Mouse (Mus musculus): ENCODE measurements around the gene Nxph1.

The Nxph1 gene

DNA sequence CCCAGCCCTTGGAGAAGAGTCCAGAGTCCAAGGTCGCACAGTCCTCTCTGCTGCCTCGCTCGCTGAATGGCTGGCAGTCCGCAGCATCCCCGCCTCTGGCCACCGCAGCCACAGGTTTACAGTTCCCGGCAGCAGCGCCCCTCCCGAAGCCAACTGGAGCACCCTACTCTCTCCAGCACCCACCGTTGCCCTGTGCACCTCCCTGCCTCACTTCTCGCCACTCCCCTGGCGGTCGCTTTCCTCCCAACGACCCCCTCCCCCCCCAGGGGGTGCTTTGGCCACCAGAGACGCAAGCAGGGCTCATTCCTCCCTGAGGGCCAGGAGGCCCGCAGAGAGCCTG lies at the start of gene Nxph1:
Gene Nxph1, plus strand, starts transcription at position 301 of the 340 bp plus-strand sequence.
- no peak for DNase-seq (ENCODE audit: extremely low spot score, low spot score)

DNA sequence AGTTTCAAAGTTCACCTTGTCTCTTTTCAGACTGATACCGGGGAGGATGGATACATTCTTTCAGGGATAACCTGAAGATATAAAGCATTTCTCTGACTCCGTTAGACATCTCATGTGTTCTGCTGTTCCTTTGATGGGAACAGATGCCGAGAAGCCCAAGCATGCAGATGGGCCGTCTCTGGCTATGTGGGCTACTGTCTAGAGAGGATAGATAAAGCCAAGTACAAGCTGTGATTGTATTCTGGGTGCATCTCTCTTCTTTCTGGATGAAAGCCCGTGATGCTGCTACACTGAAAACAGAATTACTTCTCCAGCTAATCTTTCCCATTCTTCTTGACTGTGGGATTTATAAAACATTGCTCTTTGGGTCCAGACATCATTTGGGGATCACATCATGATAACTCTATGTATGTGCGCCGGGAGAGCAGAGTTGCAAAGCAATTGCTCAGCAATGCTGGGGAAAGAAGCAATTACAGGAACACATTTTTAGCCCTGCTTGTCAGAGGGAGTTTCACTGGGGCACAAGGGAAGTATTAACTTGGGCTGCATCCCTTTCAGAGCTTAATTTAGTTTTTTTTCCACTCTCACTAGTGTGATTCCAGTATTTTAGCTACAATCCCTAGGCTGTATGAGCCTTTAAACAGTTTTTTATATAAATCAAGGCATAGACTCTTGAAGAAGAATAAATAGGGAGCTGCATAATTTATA lies 48.1 kb upstream of the Nxph1 start:
- DNase-seq (ENCODE audit: extremely low spot score, low spot score), result no peak

DNA sequence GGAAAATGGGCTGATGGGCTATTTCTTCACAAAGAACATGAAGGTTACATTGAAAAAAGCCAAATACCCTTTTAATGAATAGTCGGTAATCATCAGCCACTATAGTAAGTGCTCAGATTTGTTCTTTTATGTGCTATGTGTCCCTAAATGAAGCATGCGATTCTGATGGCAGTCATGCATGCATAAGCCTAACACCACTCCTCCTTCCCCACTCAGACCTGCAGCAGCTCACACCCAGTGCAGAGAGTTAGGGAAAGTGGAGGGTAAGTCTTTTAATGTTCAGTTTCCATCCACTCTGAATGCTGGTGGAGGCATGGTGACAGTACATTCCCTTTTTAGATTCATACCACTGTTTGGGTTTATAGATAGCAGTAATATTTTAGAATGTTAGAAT lies 47.5 kb upstream of the Nxph1 start:
- DNase-seq (ENCODE audit: extremely low spot score, low spot score), result no peak

DNA sequence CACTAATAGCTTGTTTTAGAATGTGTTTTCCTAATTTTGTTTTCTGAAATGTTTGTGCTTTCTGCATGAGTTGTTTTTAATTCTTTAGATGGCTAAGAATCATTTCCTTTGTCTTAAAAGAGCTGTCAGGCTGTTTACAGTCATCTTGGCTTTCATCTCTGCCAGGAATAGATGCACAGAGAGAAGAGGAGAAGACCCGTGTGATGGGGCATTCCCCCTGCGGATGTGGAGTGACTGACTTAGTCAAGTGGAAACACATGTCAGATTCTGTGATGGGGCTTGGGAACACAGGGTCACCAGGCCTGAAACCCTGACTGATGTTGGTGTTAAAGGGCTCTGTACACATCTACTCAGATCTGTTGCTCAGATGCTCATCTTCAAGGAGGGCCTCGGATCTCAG lies 40.3 kb upstream of the Nxph1 start:
- no peak for DNase-seq (ENCODE audit: extremely low spot score, low spot score)

DNA sequence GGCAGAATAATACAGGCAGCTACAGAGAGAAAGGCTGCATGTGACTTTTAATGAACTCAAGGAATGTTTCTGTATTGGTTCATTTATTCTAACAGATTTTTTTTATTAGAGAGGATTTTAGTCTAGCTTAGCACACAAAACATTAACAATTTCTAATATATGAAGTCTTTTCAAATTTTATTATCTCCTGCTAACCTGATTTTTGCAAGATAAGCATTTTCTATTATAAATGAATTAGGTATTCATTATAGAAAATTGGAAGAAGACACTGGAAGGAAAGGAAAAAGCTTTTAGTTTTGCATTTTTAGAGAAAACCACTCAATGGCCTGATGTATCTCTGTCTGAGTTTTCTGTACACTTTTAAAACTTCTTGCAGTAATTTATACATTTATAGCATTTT lies 34.8 kb upstream of the Nxph1 start:
- DNase-seq (ENCODE audit: extremely low spot score, low spot score), result no peak

DNA sequence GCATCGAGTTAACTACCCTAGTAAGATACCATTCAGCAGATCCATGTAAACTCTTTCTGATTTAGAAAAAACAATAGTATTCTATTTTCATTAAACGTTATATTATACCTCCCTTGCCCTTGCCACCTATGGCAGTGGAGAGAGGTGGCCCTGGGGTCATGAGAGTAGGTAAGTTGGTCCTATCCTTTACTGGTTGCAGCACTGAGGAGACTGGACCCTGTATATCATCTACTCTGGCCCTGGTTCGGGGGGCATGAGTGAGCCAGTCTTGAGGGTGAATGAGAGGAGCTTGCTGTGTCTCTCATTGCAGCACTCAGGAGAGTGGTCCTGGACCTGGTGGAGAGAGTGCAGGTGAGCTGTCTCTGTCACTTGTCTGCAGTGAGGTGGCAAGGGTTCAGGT lies 33.5 kb upstream of the Nxph1 start:
- DNase-seq (ENCODE audit: extremely low spot score, low spot score), result no peak

DNA sequence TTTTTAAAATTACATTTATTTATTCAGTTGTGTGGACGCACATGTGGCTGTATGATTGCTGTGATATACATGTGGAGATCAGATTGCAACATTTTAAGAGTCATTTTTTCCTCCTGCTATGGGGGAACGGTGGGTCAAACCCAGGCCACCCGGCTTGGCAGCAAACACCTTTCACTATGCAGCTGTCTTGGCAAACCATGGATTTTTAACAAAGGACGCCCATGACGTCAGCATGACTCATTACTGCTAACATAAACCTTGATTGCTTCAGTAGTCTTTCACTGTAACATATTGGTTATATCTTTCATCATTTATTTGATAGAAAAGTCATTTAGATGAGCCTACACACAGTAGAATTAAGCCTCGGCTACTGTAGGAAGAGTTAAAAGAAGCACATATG lies 23.8 kb upstream of the Nxph1 start:
- no peak for DNase-seq (ENCODE audit: extremely low spot score, low spot score)

DNA sequence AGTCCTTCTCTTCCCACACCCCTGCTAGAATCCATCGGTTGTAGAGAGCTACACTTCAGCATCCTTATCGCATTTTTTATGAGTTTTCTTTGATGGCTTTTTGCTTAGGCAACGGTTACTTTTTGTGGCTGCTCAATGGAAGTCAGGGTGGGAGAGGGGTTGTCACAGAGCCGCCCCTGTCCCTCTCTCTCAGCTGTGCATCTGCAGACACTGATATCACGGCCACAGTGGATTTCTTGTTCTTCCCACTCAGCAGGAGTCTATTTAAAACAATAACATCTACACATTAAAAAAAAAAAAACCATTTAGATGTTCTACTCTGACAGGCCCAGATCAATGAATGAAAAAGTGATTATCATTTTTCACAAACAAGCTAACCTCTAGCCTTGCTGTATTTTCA lies 13.0 kb upstream of the Nxph1 start:
- DNase-seq (ENCODE audit: extremely low spot score, low spot score), result no peak

DNA sequence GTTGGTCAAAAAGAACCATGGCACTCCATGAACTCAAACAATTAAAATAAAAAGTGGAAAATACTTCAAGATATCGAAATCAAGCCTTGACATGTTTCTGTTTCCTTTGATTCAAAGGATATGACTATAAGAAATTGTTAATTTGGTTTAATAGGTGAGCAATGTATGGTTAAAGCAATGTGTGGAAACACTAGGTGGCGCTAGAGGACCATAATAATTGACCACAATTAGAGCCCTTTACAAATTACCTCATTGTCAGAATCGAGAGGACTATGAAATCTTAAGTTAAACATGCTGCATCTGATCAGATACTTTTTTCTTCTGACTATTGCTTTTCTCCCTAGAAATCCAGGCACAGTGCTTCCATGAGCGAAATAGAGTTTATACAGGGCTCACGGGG lies 12.5 kb upstream of the Nxph1 start:
- DNase-seq (ENCODE audit: extremely low spot score, low spot score), result peak; percentile 33

DNA sequence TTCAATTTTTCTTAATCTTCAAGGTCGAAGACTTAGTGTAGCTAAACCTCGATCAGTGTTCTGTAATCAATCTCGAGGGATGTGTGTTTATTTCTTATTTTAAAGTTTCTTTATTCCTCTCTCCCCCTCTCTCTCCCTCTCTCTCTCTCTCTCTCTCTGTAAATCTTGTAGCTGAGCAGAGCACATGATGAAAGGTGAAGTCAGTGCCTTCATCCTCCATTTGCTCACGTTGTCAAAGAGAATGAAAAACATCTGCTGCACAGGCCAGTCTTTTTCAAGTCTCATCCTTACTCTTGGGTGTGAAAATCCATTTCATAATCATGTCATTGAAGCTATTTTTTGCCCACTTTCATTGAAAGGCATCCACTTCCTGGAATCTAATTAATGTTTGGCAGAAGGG lies 12.1 kb upstream of the Nxph1 start:
- DNase-seq (ENCODE audit: extremely low spot score, low spot score), result no peak

DNA sequence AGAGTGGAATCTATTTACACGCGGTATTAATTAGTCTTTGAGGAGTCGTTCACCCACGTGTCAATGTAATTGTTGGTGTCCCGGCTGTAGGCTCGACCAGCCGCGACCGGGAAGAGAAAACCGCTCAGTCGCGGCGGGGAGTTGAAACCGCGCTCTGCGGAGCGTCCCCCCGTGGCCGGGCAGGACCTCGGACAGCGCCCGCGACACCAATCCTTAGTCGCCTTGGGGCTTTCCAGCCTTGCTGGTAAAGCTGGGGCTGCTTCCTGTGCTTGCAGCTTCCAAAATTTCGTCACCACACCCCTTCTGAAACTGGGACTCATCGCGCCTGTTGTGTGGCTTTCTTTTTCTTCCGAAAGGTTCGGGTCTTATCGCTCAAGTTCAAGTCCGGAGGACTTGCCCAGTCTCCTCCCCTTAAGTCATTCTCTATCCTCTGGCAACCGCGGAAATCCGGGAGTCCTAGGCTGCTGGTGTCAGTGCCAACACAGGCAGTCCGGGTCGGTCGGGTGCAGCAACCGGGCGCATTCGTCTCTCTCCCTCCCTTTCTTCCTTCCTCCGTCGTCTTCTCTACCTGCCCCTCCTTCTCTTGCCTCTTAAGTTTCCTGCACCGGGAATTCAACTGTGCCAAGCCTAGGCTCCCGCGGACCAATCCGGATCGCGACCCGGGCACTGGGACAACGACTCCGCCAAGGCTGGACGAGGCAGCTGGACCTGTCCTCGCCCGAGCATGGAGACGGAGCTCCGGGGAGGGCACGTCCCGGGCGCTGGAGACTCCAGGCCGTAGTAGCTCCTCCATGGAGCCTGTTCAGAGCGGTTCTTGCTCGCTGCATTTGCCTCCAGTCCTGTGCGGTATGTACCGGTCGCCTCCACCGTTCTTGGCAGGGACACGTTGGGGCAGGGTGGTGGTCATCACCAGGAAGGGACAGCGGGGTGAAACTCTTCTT lies 510 bp downstream of the Nxph1 start:
- peak; percentile 74 for DNase-seq (ENCODE audit: extremely low spot score, low spot score)

DNA sequence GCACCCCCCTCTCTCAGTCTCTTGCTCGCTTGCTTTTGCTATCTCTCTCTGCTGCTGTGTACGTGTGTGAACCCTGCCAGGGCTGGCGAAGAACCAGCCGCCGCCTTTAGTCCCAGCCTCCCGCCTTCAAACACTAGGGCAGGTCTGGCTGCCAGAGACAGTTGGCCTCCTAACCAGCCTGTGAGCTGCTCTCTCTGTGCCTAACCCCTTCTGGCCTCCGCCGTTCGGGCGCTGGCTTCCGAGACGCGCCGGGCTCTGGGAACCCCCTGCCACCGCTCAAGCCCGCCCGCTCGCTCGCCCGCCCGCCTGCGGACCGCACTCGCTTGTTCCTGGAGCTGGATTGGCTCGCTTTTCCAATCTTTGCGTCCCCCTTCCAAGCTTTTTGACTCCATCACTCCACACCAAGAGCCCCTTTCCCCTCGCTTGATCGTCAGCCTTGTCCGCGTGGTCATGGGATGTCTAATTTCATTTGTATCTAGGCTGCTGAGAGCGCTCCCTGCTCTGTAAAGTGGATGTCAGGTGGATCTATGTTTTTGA lies 1.5 kb downstream of the Nxph1 start:
- DNase-seq (ENCODE audit: extremely low spot score, low spot score), result peak; percentile 60

DNA sequence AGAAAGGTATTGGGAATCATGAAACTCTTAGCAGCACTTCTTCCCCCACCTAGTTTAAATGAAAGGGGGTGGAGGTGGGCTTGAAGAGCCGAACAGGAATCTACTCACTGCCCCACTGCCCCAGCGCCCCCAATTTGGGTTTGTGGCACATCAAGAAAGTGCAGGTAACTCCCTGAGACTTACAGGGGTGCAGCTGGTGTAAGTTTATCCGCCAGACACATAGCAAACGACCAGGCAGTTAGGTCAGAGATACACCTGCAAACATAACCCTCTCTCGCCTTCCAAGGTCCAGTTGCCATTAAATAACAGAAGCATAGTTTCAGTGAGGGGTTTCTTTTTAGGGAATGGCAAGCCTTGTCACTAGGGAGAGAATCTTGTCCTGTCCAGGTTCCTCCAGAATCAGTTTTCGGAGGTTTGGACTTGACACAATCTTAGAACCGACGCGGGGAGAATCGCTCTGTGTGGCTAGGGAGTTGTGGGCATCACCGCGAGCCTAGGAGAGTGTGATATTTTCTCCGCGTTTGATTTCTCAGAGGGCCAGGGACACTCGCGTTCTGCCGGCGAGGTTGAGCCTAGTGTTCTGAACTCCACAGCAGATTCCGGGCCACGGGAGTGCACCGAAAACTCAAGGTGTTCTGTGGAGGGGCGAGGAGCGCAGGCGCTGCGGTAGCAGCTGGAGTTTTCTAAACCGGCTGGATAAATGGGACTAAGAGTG lies 2.5 kb downstream of the Nxph1 start:
- peak; percentile 29 for DNase-seq (ENCODE audit: extremely low spot score, low spot score)

DNA sequence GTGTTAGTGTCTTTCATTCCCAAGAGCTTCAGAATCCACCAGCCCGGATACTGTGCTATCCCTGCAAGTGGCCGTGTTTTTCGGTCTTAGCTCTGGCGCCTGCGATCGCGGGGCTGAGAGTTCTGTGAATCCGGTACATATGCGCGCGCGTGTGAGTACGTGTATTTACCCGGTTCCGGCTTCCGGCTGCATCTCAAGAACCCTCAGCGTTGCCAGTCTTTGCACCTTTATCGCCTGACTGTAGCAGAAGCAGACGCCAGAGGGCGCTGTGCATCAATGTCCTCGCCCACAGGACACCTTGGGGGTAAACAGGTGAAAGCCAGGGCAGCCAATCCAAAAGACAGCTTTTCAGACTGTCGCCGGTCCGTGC lies 3.1 kb downstream of the Nxph1 start:
- peak; percentile 79 for DNase-seq (ENCODE audit: extremely low spot score, low spot score)

DNA sequence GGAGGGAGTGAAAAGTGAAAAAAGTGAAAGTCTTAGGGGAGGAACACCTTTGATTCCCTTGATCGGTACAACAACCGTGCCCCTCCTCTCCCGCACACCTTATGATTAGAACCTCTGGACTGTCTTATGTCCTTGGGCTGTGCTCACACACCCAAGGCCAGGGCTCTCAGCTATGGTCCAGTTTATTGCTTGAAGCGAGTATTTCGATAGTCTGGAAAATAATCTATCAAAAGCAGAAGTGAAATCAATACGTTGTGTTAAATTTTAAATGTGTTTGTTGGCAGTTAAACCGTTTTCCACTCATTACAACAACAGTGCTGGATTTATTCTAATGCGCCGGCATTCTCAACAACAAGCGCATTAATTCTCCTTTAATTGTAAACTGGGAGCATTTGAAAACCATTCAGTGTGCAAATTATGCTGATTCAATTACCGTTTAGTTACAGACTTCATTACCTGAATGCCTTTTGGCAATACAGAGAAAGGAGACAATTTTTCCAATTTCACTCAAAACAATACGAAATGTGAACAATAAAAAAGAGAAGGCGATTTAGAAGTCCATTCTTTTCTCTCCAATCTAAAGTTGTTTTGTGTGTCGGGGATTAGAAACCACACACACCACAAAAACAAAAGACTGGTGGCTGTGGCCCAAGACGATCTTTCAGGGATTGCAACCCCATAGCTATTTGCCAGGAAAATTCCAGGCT lies 3.8 kb downstream of the Nxph1 start:
- DNase-seq (ENCODE audit: extremely low spot score, low spot score), result no peak

DNA sequence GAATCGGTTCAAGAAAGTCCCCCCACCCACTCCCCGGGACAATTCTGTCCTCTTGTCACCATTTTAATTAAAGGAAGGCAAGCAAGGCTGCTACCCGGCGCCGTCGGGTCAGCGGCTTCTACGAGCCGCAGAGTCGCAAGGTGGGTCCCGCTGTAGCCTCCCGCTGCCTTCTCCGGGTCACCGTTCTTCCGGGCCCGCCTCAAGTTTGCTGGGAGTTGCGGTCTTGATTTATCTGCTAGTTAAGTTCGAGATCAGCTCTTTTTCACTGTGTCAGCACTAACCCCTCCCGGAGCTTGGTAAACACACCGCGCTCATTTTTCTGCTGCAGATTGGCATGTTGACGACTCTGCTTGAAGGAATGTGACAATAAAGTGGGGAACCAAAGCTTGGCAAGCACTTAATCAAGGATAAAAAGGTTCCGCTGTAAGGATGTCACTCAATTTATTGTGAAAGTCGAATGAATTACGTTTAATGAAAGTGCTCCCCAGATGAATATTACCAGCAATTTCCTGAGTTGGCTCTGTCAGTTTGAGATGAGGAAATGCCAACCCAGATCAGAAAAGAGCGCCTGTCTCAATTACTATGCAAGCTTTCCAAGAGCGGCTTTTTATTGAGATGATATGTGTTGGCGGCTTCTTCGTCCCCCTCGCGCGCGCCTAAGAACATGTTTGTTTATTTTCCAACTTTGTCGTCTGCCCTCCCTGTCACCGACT lies 7.7 kb downstream of the Nxph1 start:
- DNase-seq (ENCODE audit: extremely low spot score, low spot score), result peak; percentile 44

DNA sequence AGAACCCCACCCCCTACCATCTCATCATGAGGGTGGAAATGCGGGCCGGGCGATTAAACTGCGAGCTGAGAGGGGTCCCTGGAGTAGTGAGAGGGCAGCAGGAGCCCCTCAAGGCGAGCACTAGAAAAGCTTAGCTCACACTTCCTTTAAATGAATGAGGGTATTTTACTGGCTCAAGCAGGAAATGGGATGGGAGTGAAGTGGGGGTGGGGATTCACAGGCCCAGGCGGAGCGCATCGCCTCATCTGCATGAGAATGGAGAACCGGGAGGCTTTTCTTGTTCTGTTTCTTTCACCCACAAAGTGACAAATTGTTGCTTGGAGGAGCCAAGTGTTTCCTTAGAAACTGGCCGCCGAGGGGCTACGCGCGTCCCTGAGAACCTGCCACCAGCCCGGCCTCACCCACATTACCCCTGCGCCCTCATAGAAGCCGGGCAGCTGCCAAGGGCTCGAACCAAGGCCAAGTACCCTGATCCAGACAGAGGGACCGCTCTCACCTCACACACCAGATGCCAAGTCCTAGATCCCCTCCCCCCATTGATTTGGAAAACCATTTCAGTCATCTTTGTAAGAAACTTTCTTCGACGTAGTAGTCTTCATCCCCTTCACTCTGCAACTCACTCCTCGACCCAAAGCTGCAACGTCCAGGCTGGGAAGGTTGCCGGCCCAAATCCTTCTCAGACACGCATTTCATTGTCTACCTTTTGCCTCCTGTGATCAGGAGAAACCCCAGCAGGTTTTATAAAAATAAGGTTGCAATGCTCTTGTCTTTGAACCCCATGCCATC lies 8.7 kb downstream of the Nxph1 start:
- peak; percentile 59 for DNase-seq (ENCODE audit: extremely low spot score, low spot score)

DNA sequence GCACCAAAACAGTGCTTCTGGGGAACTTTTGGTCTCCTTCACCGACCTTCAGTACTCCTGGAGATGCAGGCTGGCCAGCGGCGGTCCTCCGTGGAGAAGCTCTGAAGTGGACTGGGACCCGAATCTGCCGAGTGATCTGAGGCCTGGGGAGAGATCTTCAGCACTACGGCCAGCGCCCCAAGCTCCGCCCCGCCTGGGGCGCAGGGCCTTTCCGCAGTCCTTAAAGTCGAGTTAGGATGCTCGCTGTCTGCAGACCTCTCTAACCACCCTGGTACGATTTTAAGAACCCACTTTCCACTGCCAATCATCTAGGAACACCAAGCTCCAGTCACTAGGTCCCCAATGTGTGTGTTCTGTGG lies 9.3 kb downstream of the Nxph1 start:
- peak; percentile 73 for DNase-seq (ENCODE audit: extremely low spot score, low spot score)

DNA sequence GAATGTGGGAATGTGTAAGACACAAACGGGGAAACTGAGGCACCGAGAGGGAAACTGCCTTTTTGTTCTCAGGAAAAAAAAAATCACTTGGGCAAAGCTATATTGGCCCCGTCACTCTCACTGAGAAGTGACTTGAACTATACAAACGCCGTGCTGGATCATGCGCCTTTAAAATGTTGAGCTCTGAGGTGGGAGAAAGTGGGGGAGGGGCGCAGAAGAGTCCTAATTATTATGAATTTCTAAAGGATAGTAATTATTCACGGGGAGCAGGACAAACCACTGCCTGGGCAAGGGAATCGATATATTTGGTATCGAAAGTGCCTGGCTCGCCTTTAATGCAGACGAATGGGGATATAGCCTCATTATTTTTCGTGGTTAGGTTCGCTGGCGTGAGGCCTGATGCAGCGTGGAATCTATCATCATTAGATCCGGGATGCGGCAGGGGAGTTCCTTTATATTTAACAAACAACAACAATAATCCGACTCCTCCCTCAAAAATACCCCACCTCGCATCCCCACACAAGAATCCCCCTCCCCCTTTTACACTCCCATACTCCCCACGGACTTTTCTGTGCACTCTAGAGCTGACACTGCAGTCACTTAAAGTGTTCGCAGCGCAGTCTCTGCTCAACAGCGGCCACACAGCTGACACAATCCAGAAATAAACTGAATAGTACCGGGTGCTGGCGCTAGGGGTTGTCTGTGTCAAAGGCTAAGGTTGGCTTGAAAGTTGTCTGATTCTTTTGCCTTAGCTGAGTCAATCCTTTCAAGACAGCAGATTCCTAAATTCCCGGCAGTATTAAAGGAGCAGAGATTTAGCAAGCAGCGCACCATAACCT lies 10.1 kb downstream of the Nxph1 start:
- peak; percentile 44 for DNase-seq (ENCODE audit: extremely low spot score, low spot score)

All from neural tube, embryonic 10.5 days (tissue).